Mouse (Mus musculus) adrenal gland, adult 8-10 months (tissue): Measurements from ENCODE around the gene Mamdc2. TPM values are rescaled to one million over a fixed set of nuclear protein-coding genes. Genes with fewer than 3 reads are reported as not detected.

Source experiments
- DNase-seq: peaks from one replicate; pipeline ENCODE4 v3.0.0; 2022
- total RNA-seq, 4 experiments: library from RNA; stranded (reverse); gene quantifications; 2 replicates each; pipeline ENCODE4 v1.2.4; 2022

The Mamdc2 gene
- total RNA-seq, 4 experiments from 2014 or later, result 2.4 to 3.5 (median 3.0) TPM

GRCm38 (mm10) chr19:23256771-23257170 is 191.5 kb downstream of the Mamdc2 start:
- no peak for DNase-seq

Other genes starting within 250 kb of the Mamdc2 start
- gene Smc5, start 174.5 kb downstream of the Mamdc2 start, total RNA-seq, result 10 to 100 TPM; 23.3 to 47.4 (median 32.1) TPM
- under 1 TPM in 1 of 4 experiments, not detected in 3; 0.35 TPM for gene 1700028P14Rik, start 204.4 kb upstream of the Mamdc2 start, total RNA-seq
- gene Ptar1, start 239.0 kb upstream of the Mamdc2 start, total RNA-seq, result 10 to 100 TPM; 26.2 to 37.3 (median 28.5) TPM